ENCODE assay signal across 12 mouse cellular contexts in genomic region chr7:68054498-68054897, GRCm38 (mm10).
DNase-seq lines count a peak whose midpoint lies in the region; ATAC-seq and TF ChIP-seq lines count a peak whose summit lies in the region.
"Had no signal": no experiment of that assay in that cellular context is flagged by ENCODE, and none has a peak within 500 bp of the region (broad histone marks: within the 10 kb centered on the region; RNA-seq: fewer than 3 reads in every experiment).

No protein-coding gene starts in this region.

- 58% methylated on average over 2 of the region's 2 CpGs for WGBS in forebrain, embryonic 15.5 days
- 53% methylated on average over 2 of the region's 2 CpGs for WGBS in forebrain, embryonic 10.5 days
- WGBS in kidney, embryonic 16.5 days, result 20% methylated on average over 2 of the region's 2 CpGs
- WGBS in forebrain, embryonic 14.5 days, result 47% methylated on average over 2 of the region's 2 CpGs

- H3K9ac ChIP-seq in forebrain, embryonic 15.5 days (replicated peaks), result no peak overlapping the region
- no peak overlapping the region for H3K9ac ChIP-seq in kidney, embryonic 16.5 days (replicated peaks; ENCODE audit: low read length)
- H3K9ac ChIP-seq in CH12.LX (ENCODE audit: insufficient read depth, low read depth), result peak overlapping the region; percentile 32; the same call in 1 of the 2 replicates
- no peak overlapping the region for H3K9ac ChIP-seq in forebrain, embryonic 14.5 days (ENCODE audit: low read length)
- H3K9ac ChIP-seq: intestine, embryonic 15.5 days; liver, postnatal 0 days had no signal

- in situ Hi-C loops in CH12.LX (cut with MboI; ENCODE audit: low pct_ligation_motif_present, low pct_unique_long_range_greater_than_20kb, low sequenced_read_pairs), result no loop called here

- H3K27ac ChIP-seq in forebrain, embryonic 15.5 days (replicated peaks), result peak overlapping the region; percentile 34; the same call in 1 of the 2 replicates
- no peak overlapping the region for H3K27ac ChIP-seq in forebrain, embryonic 10.5 days
- 0 out of 2 replicates have a peak overlapping the region, but pooled peaks have one; percentile 18 for H3K27ac ChIP-seq in kidney, embryonic 16.5 days (ENCODE audit: low read length)
- no peak overlapping the region for H3K27ac ChIP-seq in CH12.LX (ENCODE audit: insufficient read depth, low read depth)
- H3K27ac ChIP-seq in embryonic fibroblast, embryonic 13.5 days (ENCODE audit: insufficient read depth, low read length), result peak overlapping the region; percentile 94
- H3K27ac ChIP-seq in forebrain, embryonic 14.5 days (ENCODE audit: low read depth, low read length), result no peak overlapping the region
- H3K27ac ChIP-seq: intestine, embryonic 15.5 days had no signal

- H3K36me3 ChIP-seq in forebrain, embryonic 15.5 days, result no peaks in the 10 kb centered on the region
- H3K36me3 ChIP-seq in forebrain, embryonic 10.5 days (replicated peaks), result no peaks in the 10 kb centered on the region
- H3K36me3 ChIP-seq in kidney, embryonic 16.5 days (ENCODE audit: insufficient read depth, low read length), result no peaks in the 10 kb centered on the region
- H3K36me3 ChIP-seq in CH12.LX (replicated peaks in 1 of 2; ENCODE audit: control insufficient read depth in 1 of 2, insufficient read depth in 1 of 2, low read length in 1 of 2), result no peaks in the 10 kb centered on the region
- no peaks in the 10 kb centered on the region for H3K36me3 ChIP-seq in forebrain, embryonic 14.5 days (ENCODE audit: control insufficient read depth, insufficient read depth, low read length)
- H3K36me3 ChIP-seq: intestine, embryonic 15.5 days had no signal

- no peaks in the 10 kb centered on the region for H3K79me2 ChIP-seq in CH12.LX (replicated peaks; ENCODE audit: control insufficient read depth, extremely low read depth, insufficient read depth, poor library complexity, severe bottlenecking)

- TF ChIP-seq EP300 in CH12.LX (IDR thresholded peaks at IDR 0.05; ENCODE audit: low read length), result no peak

- H3K4me2 ChIP-seq in forebrain, embryonic 15.5 days (replicated peaks), result no peak overlapping the region
- H3K4me2 ChIP-seq in kidney, embryonic 16.5 days (replicated peaks; ENCODE audit: low read depth, low read length), result no peak overlapping the region
- H3K4me2 ChIP-seq in CH12.LX (ENCODE audit: insufficient read depth, low read depth, poor library complexity, severe bottlenecking), result peak overlapping the region; percentile 47
- H3K4me2 ChIP-seq in forebrain, embryonic 14.5 days (ENCODE audit: low read length), result no peak overlapping the region
- H3K4me2 ChIP-seq: intestine, embryonic 15.5 days had no signal

- no peaks in the 10 kb centered on the region for H3K27me3 ChIP-seq in forebrain, embryonic 15.5 days
- H3K27me3 ChIP-seq in forebrain, embryonic 10.5 days (ENCODE audit: poor library complexity, severe bottlenecking), result no peaks in the 10 kb centered on the region
- no peaks in the 10 kb centered on the region for H3K27me3 ChIP-seq in kidney, embryonic 16.5 days (ENCODE audit: insufficient read depth, low read length)
- peaks cover 2% of the 10 kb centered on the region for H3K27me3 ChIP-seq in CH12.LX (replicated peaks)
- H3K27me3 ChIP-seq in forebrain, embryonic 14.5 days (replicated peaks; ENCODE audit: control insufficient read depth, insufficient read depth, low read length), result no peaks in the 10 kb centered on the region
- H3K27me3 ChIP-seq: intestine, embryonic 15.5 days had no signal

- TF ChIP-seq CTCF in CH12.LX (conservative IDR thresholded peaks at IDR 0.05 in 1 of 2, IDR thresholded peaks at IDR 0.05 in 1 of 2; ENCODE audit: low read depth in 2 of 2, low read length in 2 of 2), result no peak
- no peak for TF ChIP-seq CTCF in embryonic fibroblast, embryonic 13.5 days (IDR thresholded peaks at IDR 0.05; ENCODE audit: borderline replicate concordance, insufficient read depth, low read length)

- TF ChIP-seq RAD21 in CH12.LX (IDR thresholded peaks at IDR 0.05; ENCODE audit: low read depth, low read length), result no peak

- no peak overlapping the region for H3K4me3 ChIP-seq in forebrain, embryonic 15.5 days
- no peak overlapping the region for H3K4me3 ChIP-seq in forebrain, embryonic 10.5 days
- no peak overlapping the region for H3K4me3 ChIP-seq in kidney, embryonic 16.5 days (ENCODE audit: low read length)
- H3K4me3 ChIP-seq in CH12.LX (replicated peaks in 1 of 3; ENCODE audit: low read depth in 2 of 3, low read length in 2 of 3, poor library complexity in 1 of 3), result no peak overlapping the region
- no peak overlapping the region for H3K4me3 ChIP-seq in embryonic fibroblast, embryonic 13.5 days (ENCODE audit: insufficient read depth, low read length)
- H3K4me3 ChIP-seq in forebrain, embryonic 14.5 days (ENCODE audit: low read depth, low read length), result no peak overlapping the region
- H3K4me3 ChIP-seq: intestine, embryonic 15.5 days had no signal

- dilution Hi-C loops in CH12.LX (cut with MboI; ENCODE audit: extremely low pct_ligation_motif_present, extremely low pct_unique_long_range_greater_than_20kb, low sequenced_read_pairs), result no loop called here

- ATAC-seq in forebrain, embryonic 15.5 days (replicated peaks), result no peak
- 0 out of 2 replicates have a peak, but pooled peaks have one; percentile 35 for ATAC-seq in kidney, embryonic 16.5 days (ENCODE audit: low FRiP score, low TSS enrichment)
- ATAC-seq in forebrain, embryonic 14.5 days, result no peak
- ATAC-seq: intestine, embryonic 15.5 days; liver, postnatal 0 days had no signal

- H3K4me1 ChIP-seq in forebrain, embryonic 15.5 days, result peaks cover 31% of the 10 kb centered on the region
- peaks cover 23% of the 10 kb centered on the region for H3K4me1 ChIP-seq in forebrain, embryonic 10.5 days
- H3K4me1 ChIP-seq in kidney, embryonic 16.5 days (ENCODE audit: insufficient read depth, low read length), result peaks cover 31% of the 10 kb centered on the region
- H3K4me1 ChIP-seq in CH12.LX (ENCODE audit: control insufficient read depth in 1 of 2, insufficient read depth in 2 of 2), result peaks cover 0 to 3% of the 10 kb centered on the region in 2 experiments; a peak in 2 of 4 replicates
- H3K4me1 ChIP-seq in embryonic fibroblast, embryonic 13.5 days (ENCODE audit: control insufficient read depth, insufficient read depth, low read length), result peaks cover 16% of the 10 kb centered on the region
- H3K4me1 ChIP-seq in forebrain, embryonic 14.5 days (ENCODE audit: control insufficient read depth, insufficient read depth, low read length), result peaks cover 6% of the 10 kb centered on the region

- TF ChIP-seq POLR2A in CH12.LX (IDR thresholded peaks at IDR 0.05; ENCODE audit: low read depth, low read length), result no peak
- no peak for TF ChIP-seq POLR2A in embryonic fibroblast, embryonic 13.5 days (IDR thresholded peaks at IDR 0.05; ENCODE audit: low read depth, low read length)

- DNase-seq in forebrain, embryonic 10.5 days (ENCODE audit: extremely low spot score, low spot score), result no peak
- no peak for DNase-seq in kidney, adult 18-20 months
- DNase-seq in CH12.LX (ENCODE audit: extremely low read depth), result no peak
- DNase-seq in retina, embryonic 14.5 days (ENCODE audit: low spot score), result no peak
- no peak for DNase-seq in forebrain, embryonic 14.5 days (ENCODE audit: low spot score)
- DNase-seq: adrenal gland, postnatal 10 days; cerebellum, adult 9-10 months had no signal

- no peaks in the 10 kb centered on the region for H3K9me3 ChIP-seq in forebrain, embryonic 15.5 days
- no peaks in the 10 kb centered on the region for H3K9me3 ChIP-seq in forebrain, embryonic 10.5 days
- H3K9me3 ChIP-seq in kidney, embryonic 16.5 days (ENCODE audit: low read length), result no peaks in the 10 kb centered on the region
- no peaks in the 10 kb centered on the region for H3K9me3 ChIP-seq in CH12.LX (replicated peaks; ENCODE audit: low read length)
- H3K9me3 ChIP-seq in forebrain, embryonic 14.5 days (replicated peaks; ENCODE audit: control insufficient read depth, low read length), result no peaks in the 10 kb centered on the region
- H3K9me3 ChIP-seq: intestine, embryonic 15.5 days had no signal

TF ChIP-seq in CH12.LX, 34 proteins besides CTCF, POLR2A, EP300 and RAD21:
- TF ChIP-seq ZC3H11A (IDR thresholded peaks at IDR 0.05; ENCODE audit: low read depth, low read length), result no peak
- TF ChIP-seq PAX5 (IDR thresholded peaks at IDR 0.05; ENCODE audit: low read length), result no peak
- TF ChIP-seq TBP (conservative IDR thresholded peaks at IDR 0.05; ENCODE audit: low read depth, low read length), result no peak
- no peak for TF ChIP-seq GABPA (IDR thresholded peaks at IDR 0.05; ENCODE audit: insufficient replicate concordance, low read depth, low read length)
- no peak for TF ChIP-seq RCOR1 (conservative IDR thresholded peaks at IDR 0.05; ENCODE audit: low read depth, low read length)
- no peak for TF ChIP-seq USF1 (IDR thresholded peaks at IDR 0.05; ENCODE audit: low read depth, low read length)
- no peak for TF ChIP-seq USF2 (conservative IDR thresholded peaks at IDR 0.05; ENCODE audit: low read depth, low read length)
- no peak for TF ChIP-seq SMC3 (IDR thresholded peaks at IDR 0.05; ENCODE audit: low read depth, low read length)
- TF ChIP-seq NRF1 (IDR thresholded peaks at IDR 0.05; ENCODE audit: low read depth, low read length), result no peak
- TF ChIP-seq MYC (IDR thresholded peaks at IDR 0.05; ENCODE audit: low read depth, low read length), result no peak
- no peak for TF ChIP-seq IRF4 (IDR thresholded peaks at IDR 0.05; ENCODE audit: low read depth, low read length)
- no peak for TF ChIP-seq NELFE (IDR thresholded peaks at IDR 0.05; ENCODE audit: low read depth, low read length)
- no peak for TF ChIP-seq JUN (IDR thresholded peaks at IDR 0.05; ENCODE audit: insufficient read depth, low read depth, low read length)
- no peak for TF ChIP-seq SIN3A (IDR thresholded peaks at IDR 0.05; ENCODE audit: low read length)
- TF ChIP-seq MAX (IDR thresholded peaks at IDR 0.05; ENCODE audit: low read length), result no peak
- no peak for TF ChIP-seq JUND (conservative IDR thresholded peaks at IDR 0.05; ENCODE audit: low read depth, low read length)
- no peak for TF ChIP-seq E2F4 (IDR thresholded peaks at IDR 0.05; ENCODE audit: insufficient replicate concordance, low read depth, low read length)
- no peak for TF ChIP-seq MAZ (IDR thresholded peaks at IDR 0.05; ENCODE audit: low read depth, low read length)

Comparison
In these comparisons a context has a peak if more than half of its experiments do, and no peak if none do; other contexts are left out.
1. H3K27ac ChIP-seq: peak in forebrain, embryonic 15.5 days (single experiment), kidney, embryonic 16.5 days (single experiment) and embryonic fibroblast, embryonic 13.5 days (single experiment); none in forebrain, embryonic 10.5 days (single experiment), CH12.LX (single experiment) and forebrain, embryonic 14.5 days (single experiment).